Mouse (Mus musculus) heart, embryonic 11.5 days (tissue): ENCODE measurements at regions not wholly inside any gene's neighbourhood (a gene's known extent, or its start where the extent isn't known, plus 50 kb on each side); places are given as distances from the start of the nearest gene placed in this dataset.
A peak's percentile ranks its signal among the peaks of the same experiment; 100 is the strongest.

ENCODE experiments used
- ATAC-seq: fragments of 200-750 bp; cut with Nextera tagmentation; replicated peaks from 2 replicates; pipeline ENCODE4 v1.8.0; 2017; ENCODE audit warnings: moderate library complexity; ENCODE audit not compliant: insufficient number of reproducible peaks, low FRiP score, low TSS enrichment
- H3K27ac ChIP-seq: fragments of 300-500 bp; sonication (generic); 2 replicates; pipeline ENCODE4 v1.5.1; 2014; ENCODE audit warnings: mild to moderate bottlenecking, low read depth, low read length
- H3K27me3 ChIP-seq: fragments of 300-500 bp; sonication (generic); 2 replicates; pipeline ENCODE4 v1.6.1; 2014; ENCODE audit warnings: mild to moderate bottlenecking, low read length, mixed read lengths; ENCODE audit not compliant: control insufficient read depth, insufficient read depth
- H3K36me3 ChIP-seq: fragments of 300-500 bp; sonication (generic); 2 replicates; pipeline ENCODE4 v1.6.1; 2014; ENCODE audit warnings: mild to moderate bottlenecking, low read length, moderate library complexity, mixed read lengths; ENCODE audit not compliant: control insufficient read depth, insufficient read depth
- H3K4me1 ChIP-seq: fragments of 300-500 bp; sonication (generic); 2 replicates; pipeline ENCODE4 v1.6.1; 2014; ENCODE audit warnings: low read length; ENCODE audit not compliant: control insufficient read depth, insufficient read depth
- H3K4me2 ChIP-seq: fragments of 300-500 bp; sonication (generic); 2 replicates; pipeline ENCODE4 v1.6.1; 2014; ENCODE audit warnings: mild to moderate bottlenecking, moderate library complexity
- H3K4me3 ChIP-seq: fragments of 300-500 bp; sonication (generic); 2 replicates; pipeline ENCODE4 v1.5.1; 2014; ENCODE audit warnings: low read depth, low read length
- H3K9ac ChIP-seq: fragments of 300-500 bp; sonication (generic); 2 replicates; pipeline ENCODE4 v1.6.1; 2014; ENCODE audit warnings: mild to moderate bottlenecking, low read depth, low read length, moderate library complexity
- H3K9me3 ChIP-seq: fragments of 300-500 bp; sonication (generic); replicated peaks from 2 replicates; pipeline ENCODE4 v1.6.1; 2016; ENCODE audit warnings: low read length; ENCODE audit not compliant: control insufficient read depth
- WGBS: fragments of 180-500 bp; shearing (Covaris S2); extraction: QIAGEN DNeasy Blood & Tissue Kit; methylation state at CpG from one replicate; pipeline ENCODE4 v1.1.7; 2014; ENCODE audit not compliant: insufficient replicate concordance; 5-methylcytosine and 5-hydroxymethylcytosine counted together

- no peak overlapping the region for H3K4me2 ChIP-seq
- H3K4me3 ChIP-seq: no peak overlapping the region
- 50% methylated on average over 3 of the region's 3 CpGs for WGBS
- H3K27ac ChIP-seq: no peak overlapping the region
- H3K4me1 ChIP-seq: no peaks in the 10 kb centered on the region
- no peaks in the 10 kb centered on the region for H3K27me3 ChIP-seq
- no peaks in the 10 kb centered on the region for H3K36me3 ChIP-seq
- ATAC-seq: no peak
- no peaks in the 10 kb centered on the region for H3K9me3 ChIP-seq
- no peak overlapping the region for H3K9ac ChIP-seq
These were observed 161.4 kb upstream of the Cpeb2 start for GRCm38 (mm10) chr5:43071541-43071940.

- Histone ChIP-seq H3K4me3 (no peak overlapping the region), H3K27me3 (no peaks in the 10 kb centered on the region), H3K27ac (no peak overlapping the region), H3K9ac (no peak overlapping the region), H3K4me2 (no peak overlapping the region), H3K36me3 (no peaks in the 10 kb centered on the region), H3K9me3 (no peaks in the 10 kb centered on the region), H3K4me1 (no peaks in the 10 kb centered on the region)
- 84% methylated on average over 2 of the region's 2 CpGs for WGBS
- no peak for ATAC-seq
These were observed 160.6 kb upstream of the Cpeb2 start for GRCm38 (mm10) chr5:43072340-43072739.

- no peaks in the 10 kb centered on the region for H3K36me3 ChIP-seq
- H3K4me1 ChIP-seq: no peaks in the 10 kb centered on the region
- H3K9me3 ChIP-seq: no peaks in the 10 kb centered on the region
- H3K27ac ChIP-seq: no peak overlapping the region
- 85% methylated on average over 3 of the region's 3 CpGs for WGBS
- no peak overlapping the region for H3K4me3 ChIP-seq
- no peak overlapping the region for H3K9ac ChIP-seq
- H3K27me3 ChIP-seq: no peaks in the 10 kb centered on the region
- no peak overlapping the region for H3K4me2 ChIP-seq
- no peak for ATAC-seq
These were observed 158.4 kb upstream of the Cpeb2 start for GRCm38 (mm10) chr5:43074536-43074935.

GRCm38 (mm10) chr5:43080252-43080651, 152.7 kb upstream of the Cpeb2 start:
- WGBS: 84% methylated on average over 1 of the region's 1 CpGs
- H3K9me3 ChIP-seq: no peaks in the 10 kb centered on the region
- no peaks in the 10 kb centered on the region for H3K27me3 ChIP-seq
- H3K4me2 ChIP-seq: no peak overlapping the region
- H3K4me1 ChIP-seq: peaks cover 12% of the 10 kb centered on the region; the same call in 1 of the 2 replicates
- H3K27ac ChIP-seq: no peak overlapping the region
- ATAC-seq: no peak
- H3K36me3 ChIP-seq: no peaks in the 10 kb centered on the region
- no peak overlapping the region for H3K4me3 ChIP-seq
- no peak overlapping the region for H3K9ac ChIP-seq

GRCm38 (mm10) chr5:43081561-43082534, 151.1 kb upstream of the Cpeb2 start:
- ATAC-seq: no peak
- 36% methylated on average over 11 of the region's 11 CpGs for WGBS

GRCm38 (mm10) chr5:43087077-43087476, 145.9 kb upstream of the Cpeb2 start:
- ATAC-seq: no peak
- WGBS: 74% methylated on average over 2 of the region's 2 CpGs
- Histone ChIP-seq H3K4me3 (no peak overlapping the region), H3K9me3 (no peaks in the 10 kb centered on the region), H3K36me3 (no peaks in the 10 kb centered on the region), H3K27ac (no peak overlapping the region), H3K4me2 (no peak overlapping the region), H3K4me1 (peaks cover 26% of the 10 kb centered on the region), H3K9ac (no peak overlapping the region), H3K27me3 (no peaks in the 10 kb centered on the region)

More at GRCm38 (mm10) chr5:43081561-43082534, 151.1 kb upstream of the Cpeb2 start:
- Histone ChIP-seq H3K9ac (no peak overlapping the region), H3K4me1 (peaks cover 20% of the 10 kb centered on the region; the same call in 1 of the 2 replicates), H3K9me3 (no peaks in the 10 kb centered on the region), H3K4me2 (no peak overlapping the region), H3K36me3 (no peaks in the 10 kb centered on the region), H3K27me3 (no peaks in the 10 kb centered on the region), H3K4me3 (no peak overlapping the region), H3K27ac (no peak overlapping the region)

- Histone ChIP-seq H3K4me1 (peaks cover 22% of the 10 kb centered on the region), H3K27ac (peak overlapping the region; percentile 71), H3K36me3 (no peaks in the 10 kb centered on the region), H3K4me2 (no peak overlapping the region; the same call in 1 of the 2 replicates), H3K9me3 (no peaks in the 10 kb centered on the region), H3K9ac (no peak overlapping the region), H3K4me3 (no peak overlapping the region), H3K27me3 (no peaks in the 10 kb centered on the region)
- peak; percentile 74; the same call in 1 of the 2 replicates for ATAC-seq
- 27% methylated on average over 8 of the region's 8 CpGs for WGBS
These were observed 145.0 kb upstream of the Cpeb2 start for GRCm38 (mm10) chr5:43087907-43088387.

GRCm38 (mm10) chr5:43088650-43089397, 144.1 kb upstream of the Cpeb2 start:
- Histone ChIP-seq H3K27me3 (no peaks in the 10 kb centered on the region), H3K9ac (no peak overlapping the region), H3K9me3 (no peaks in the 10 kb centered on the region), H3K36me3 (no peaks in the 10 kb centered on the region), H3K4me3 (no peak overlapping the region), H3K4me1 (peaks cover 26% of the 10 kb centered on the region), H3K27ac (peak overlapping the region; percentile 71; the same call in 1 of the 2 replicates), H3K4me2 (no peak overlapping the region)
- 69% methylated on average over 12 of the region's 12 CpGs for WGBS
- ATAC-seq: no peak
